Mouse (Mus musculus) stomach, postnatal 0 days (tissue): ENCODE results near the gene Zfp982.
"Not testable (repeated sequence)": the region's sequence is repeated elsewhere in the genome, so short reads cannot be mapped to it uniquely, and the experiment has no call there.

Source experiments
- CTCF ChIP-seq: IDR thresholded peaks from 2 replicates; pipeline ENCODE4 v1.5.1; 2016; ENCODE audit warnings: antibody characterized with exemption, low read depth, mild to moderate bottlenecking, moderate library complexity
- EP300 ChIP-seq: optimal IDR thresholded peaks from 2 replicates; pipeline ENCODE3; 2016; ENCODE audit warnings: antibody characterized with exemption

DNA sequence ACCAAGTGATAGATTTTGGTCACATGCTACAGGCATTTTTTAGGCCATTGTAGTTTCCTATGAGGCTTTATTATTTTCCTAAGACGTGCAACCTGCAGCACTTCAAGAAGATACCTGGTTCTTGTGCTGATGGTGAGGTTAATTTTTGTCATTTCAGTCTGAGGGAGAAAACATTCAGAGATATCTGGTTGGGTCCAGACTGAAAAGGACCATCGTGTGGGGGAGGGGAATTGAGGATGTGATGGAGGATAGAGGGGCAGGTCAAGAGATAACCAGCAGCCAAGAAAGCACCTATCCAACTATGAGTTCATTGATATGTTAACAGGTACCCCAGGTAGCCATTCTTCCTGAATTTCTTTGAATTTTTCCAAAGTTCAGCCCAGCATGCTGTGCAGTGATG lies 62.1 kb downstream of the Zfp982 start:
- TF ChIP-seq EP300, CTCF: not testable (repeated sequence)
